Mouse (Mus musculus) G1E (cell line): ENCODE data around the gene Tmem144.

ENCODE experiments used
- CTCF ChIP-seq: IDR thresholded peaks from 2 replicates; pipeline ENCODE4 v1.5.1; 2012; ENCODE audit warnings: low read depth, low read length, inconsistent platforms, mixed read lengths
- GATA1 ChIP-seq: IDR thresholded peaks from 2 replicates; pipeline ENCODE4 v1.6.1; 2012; ENCODE audit warnings: borderline replicate concordance, low read length, inconsistent platforms, mixed read lengths
- GATA2 ChIP-seq: IDR thresholded peaks from 2 replicates; pipeline ENCODE4 v1.6.1; 2012; ENCODE audit warnings: low read depth, low read length, inconsistent platforms, borderline replicate concordance
- POLR2AphosphoS5 ChIP-seq: IDR thresholded peaks from 2 replicates; pipeline ENCODE4 v1.6.1; 2012; ENCODE audit warnings: low read depth, low read length, inconsistent platforms; ENCODE audit not compliant: insufficient replicate concordance
- TAL1 ChIP-seq: conservative IDR thresholded peaks from 2 replicates; pipeline ENCODE4 v1.6.1; 2012; ENCODE audit warnings: low read depth, low read length, inconsistent platforms, mixed read lengths

GRCm38 (mm10) chr3:79866526-79866925, 14.0 kb upstream of the Tmem144 start:
- TF ChIP-seq CTCF, result no peak
- no peak for TF ChIP-seq POLR2AphosphoS5
- no peak for TF ChIP-seq TAL1
- no peak for TF ChIP-seq GATA2
- TF ChIP-seq GATA1, result no peak
